Mouse (Mus musculus) cerebellum, postnatal 10 days (tissue): ENCODE data around the gene Marveld2.

Experiments used
- DNase-seq, 2 experiments: peaks; one replicate each; pipeline ENCODE4 v3.0.0; 2021; ENCODE audit warnings: mixed read lengths in 2 of 2

The Marveld2 gene

DNA sequence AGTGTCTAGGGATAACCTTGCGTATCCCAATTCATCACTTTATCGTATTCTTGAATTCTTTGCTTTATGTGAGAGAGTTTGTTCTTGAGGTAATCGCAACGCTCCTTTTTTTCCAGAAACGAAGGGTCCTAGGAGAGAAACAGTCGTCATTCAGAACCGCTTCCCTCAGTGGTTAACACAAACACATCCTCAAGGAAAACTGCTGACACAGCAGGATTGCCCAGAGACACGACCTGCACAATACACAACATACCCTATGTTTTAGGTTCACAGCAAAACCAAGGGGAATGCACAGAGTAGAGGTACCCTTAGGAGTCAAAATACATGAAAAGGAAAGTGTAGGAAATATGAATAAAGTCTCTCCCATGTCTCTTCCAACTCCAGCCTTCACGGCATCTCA lies 19.5 kb downstream of the Marveld2 start:
- DNase-seq = no peak

- DNase-seq = no peak
Observed at GRCm38 (mm10) chr13:100595552-100595885, 21.3 kb downstream of the Marveld2 start.

DNA sequence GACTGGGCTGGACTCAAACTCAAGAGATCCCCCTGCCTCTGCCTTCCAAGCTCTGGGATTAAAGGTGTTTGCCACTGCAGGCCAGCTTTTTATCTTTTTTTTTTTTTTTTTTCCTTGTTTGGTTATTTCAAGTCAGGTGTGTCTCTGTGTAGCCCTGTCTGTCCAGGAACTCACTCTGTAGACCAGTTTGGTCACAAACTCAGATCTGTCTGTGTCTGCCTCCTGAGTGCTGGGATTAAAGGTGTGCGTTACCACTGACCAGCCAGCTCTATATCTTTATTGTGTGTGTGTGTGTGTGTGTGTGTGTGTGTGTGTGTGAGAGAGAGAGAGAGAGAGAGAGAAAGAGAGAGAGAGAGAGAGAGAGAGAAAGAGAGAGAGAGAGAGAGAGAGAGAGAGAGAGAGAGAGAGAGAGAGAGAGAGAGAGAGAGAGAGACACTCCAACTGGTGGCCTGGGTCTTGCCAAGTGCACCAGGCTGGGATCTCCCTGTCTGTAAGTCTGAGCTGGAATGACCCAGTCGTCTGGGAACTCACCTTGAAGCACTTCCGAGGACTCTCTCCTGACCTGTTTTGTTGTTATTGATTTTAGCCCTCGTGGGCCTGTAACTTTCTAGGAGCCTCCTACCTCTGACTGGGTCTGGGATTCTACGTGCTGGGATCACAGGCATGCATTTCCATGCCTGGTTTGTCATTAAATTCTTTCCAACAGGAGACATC lies 21.8 kb downstream of the Marveld2 start:
- DNase-seq = no peak

- peak; percentile 31 to 33 for DNase-seq
Observed at GRCm38 (mm10) chr13:100594041-100594792, 22.6 kb downstream of the Marveld2 start.

GRCm38 (mm10) chr13:100588646-100589045 lies 28.1 kb downstream of the Marveld2 start:
- peak; percentile 16 to 20 for DNase-seq

DNA sequence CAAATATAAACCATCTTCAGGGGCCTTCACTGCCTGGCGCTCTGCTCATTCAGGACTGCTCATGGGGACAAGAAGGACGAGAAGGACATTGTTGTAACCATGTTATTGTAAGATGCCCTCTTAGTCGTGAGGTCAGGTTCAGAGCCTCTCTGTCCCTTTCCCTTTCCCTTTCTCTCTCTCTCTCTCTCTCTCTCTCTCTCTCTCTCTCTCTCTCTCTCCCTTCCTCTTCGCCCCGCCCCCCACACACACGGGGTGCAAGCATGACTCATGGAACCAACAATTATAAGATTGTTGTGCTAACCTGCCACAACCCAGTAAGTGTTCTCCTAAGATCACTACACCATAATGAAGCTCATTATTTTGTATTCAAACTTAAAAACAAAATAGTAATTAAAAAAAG lies 34.6 kb downstream of the Marveld2 start:
- DNase-seq = no peak

GRCm38 (mm10) chr13:100581701-100582100 lies 35.1 kb downstream of the Marveld2 start:
- no peak for DNase-seq

DNA sequence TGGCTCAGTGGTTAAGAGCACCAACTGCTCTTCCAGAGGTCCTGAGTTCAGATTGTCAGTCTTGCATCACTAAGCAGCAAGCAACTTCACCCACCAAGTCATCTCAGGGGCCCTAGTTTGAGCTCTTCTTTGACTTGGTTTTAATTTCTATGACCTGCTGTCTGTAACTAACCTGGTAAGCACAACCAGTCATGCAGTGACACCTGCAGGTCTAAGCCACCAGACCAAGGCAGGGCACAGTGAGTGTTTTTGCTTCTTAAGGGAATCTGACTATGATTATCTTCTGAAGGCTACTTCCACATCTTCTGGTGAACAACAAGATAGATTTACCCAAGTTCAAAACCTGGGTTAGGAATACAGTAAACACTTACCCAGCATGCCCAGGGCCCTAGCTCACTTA lies 36.8 kb downstream of the Marveld2 start:
- DNase-seq = no peak

- no peak for DNase-seq
Observed at GRCm38 (mm10) chr13:100579220-100579619, 37.6 kb downstream of the Marveld2 start.

GRCm38 (mm10) chr13:100575950-100576349 lies 40.8 kb downstream of the Marveld2 start:
- DNase-seq = no peak

DNA sequence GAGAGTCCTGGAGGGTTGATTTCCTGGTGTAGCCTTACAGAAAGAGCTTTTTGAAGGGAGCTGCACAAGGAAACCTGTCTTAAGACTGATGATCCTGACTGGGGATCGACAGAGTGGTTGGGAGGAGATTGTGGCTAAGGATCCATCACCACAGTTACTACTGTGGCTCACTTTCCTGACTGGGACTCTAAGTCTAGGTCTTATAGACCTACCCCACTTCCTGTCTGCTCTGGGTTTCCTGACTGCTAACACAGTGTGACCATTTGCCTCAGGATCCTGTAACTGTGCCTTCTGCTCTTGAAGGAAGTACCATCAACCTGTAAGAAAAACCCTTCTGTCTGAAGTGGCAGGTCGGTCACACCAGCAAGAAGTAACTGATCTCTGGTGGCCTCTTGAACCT lies 46.1 kb downstream of the Marveld2 start:
- no peak for DNase-seq

GRCm38 (mm10) chr13:100568359-100568758 lies 48.4 kb downstream of the Marveld2 start:
- DNase-seq = no peak

GRCm38 (mm10) chr13:100559449-100559848 lies 57.3 kb downstream of the Marveld2 start:
- no peak for DNase-seq

DNA sequence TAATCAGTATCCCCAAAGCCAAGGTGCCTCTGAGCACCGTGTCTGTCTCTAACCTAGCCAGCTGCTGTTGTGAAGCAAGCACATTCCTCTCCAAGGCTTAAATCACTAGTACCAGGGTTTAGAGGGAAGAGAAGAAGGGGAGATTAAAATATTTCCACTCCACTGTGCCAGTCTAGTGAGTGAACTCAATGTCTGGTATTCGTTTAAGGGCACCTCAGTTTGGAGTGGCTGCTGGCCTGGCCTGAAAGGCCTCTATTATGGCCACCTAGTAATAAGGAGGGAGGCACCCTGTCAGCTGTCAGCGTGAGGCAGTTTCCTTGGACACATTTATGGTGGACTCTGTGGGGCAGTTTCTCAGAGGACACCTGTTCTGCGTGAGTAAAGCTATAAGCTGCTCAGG lies 59.8 kb downstream of the Marveld2 start:
- no peak for DNase-seq

DNA sequence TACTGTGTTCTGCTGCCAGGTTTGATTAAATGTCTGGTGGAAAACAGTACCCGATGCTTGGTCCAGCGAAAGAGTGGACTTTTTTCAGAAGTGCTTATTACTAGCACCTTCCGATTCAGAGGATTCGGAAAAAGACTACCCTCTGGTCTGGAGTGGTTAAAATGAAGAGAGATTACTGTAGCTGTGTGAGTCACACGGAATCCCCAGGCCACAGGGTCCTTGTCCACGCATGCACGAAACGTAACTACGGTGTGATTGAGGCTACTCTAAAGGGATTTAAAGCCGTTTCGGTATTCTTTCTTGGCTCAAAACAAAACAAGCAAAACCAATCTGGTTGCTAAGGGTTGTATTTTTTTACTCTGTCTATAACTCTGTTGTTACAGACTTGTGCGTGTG lies 63.7 kb downstream of the Marveld2 start:
- peak in 1 of 2 experiments; percentile 4 for DNase-seq

- DNase-seq = peak; percentile 82 to 87
Observed at GRCm38 (mm10) chr13:100552369-100553041, 64.3 kb downstream of the Marveld2 start, which contains the start of gene Ocln. Gene Ocln, minus strand, starts transcription at chr13:100552718.

GRCm38 (mm10) chr13:100552009-100552368 lies 64.8 kb downstream of the Marveld2 start:
- no peak for DNase-seq

DNA sequence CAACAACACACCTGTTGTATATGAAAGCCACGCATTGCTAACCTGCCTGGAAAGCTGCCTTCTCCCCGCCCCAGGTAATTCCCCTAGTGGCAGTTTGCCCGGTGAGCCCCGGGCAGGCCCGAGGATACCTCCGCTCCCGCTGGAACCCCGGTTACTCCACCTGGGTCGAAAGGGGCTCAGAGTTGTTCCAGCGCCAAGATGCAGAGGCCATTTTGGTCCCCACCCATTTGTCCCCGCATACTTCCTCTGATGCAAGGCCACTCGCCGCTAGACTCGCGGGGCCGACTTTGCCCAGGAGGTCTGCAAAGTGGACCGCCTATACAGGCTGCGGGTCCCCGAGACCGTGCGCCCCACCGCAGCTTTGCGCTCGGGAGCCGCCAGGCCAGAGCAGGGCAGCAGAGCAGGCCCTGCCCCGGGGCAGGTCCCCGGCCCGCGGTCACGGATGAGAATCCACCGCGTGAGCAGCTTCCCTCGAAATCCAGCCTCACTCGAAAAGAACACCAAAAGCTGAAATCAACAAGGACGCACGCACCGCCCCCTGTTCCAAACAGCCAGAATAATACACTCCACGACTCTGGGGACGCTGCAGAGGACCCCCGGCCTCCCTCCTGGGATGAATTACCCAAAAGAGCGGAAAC lies 65.3 kb downstream of the Marveld2 start:
- peak; percentile 44 to 52 for DNase-seq

DNA sequence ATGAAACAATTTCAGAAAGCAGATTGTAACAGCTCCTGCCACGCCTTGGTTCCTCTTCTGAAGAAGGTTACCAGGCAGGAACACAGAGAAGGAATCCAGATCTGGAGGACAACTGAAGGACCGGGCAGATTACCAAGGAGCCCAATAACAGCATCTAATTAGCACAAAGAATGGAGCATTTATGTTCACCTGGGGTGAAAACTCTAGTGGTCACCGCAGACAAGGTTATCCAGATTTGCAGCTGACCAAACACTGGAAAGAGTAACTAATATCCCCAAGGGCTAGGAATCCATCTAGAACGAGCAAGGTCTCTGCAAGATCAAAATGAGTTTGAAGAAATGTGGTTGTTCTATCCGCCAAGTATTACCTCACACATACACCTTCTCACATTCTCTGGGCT lies 69.5 kb downstream of the Marveld2 start:
- no peak for DNase-seq
